Mouse (Mus musculus) hindbrain, embryonic 15.5 days (tissue): ENCODE results near the gene Ppfia4. TPM values are rescaled to one million over a fixed set of nuclear protein-coding genes. Genes with fewer than 3 reads are reported as not detected.

Experiments
- ATAC-seq: fragments of 200-750 bp; cut with Nextera tagmentation; 2 replicates; pipeline ENCODE4 v1.8.0; 2017; ENCODE audit warnings: low read depth, moderate number of reproducible peaks, moderate TSS enrichment; ENCODE audit not compliant: low FRiP score
- H3K27ac ChIP-seq: fragments of 300-500 bp; sonication (generic); replicated peaks from 2 replicates; pipeline ENCODE4 v1.5.1; 2015; ENCODE audit warnings: mild to moderate bottlenecking, inconsistent platforms
- H3K27me3 ChIP-seq: fragments of 300-500 bp; sonication (generic); 2 replicates; pipeline ENCODE4 v1.6.1; 2015; ENCODE audit warnings: control low read depth, inconsistent platforms
- H3K36me3 ChIP-seq: fragments of 300-500 bp; sonication (generic); 2 replicates; pipeline ENCODE4 v1.6.1; 2015; ENCODE audit warnings: control low read depth, inconsistent platforms
- H3K4me1 ChIP-seq: fragments of 300-500 bp; sonication (generic); replicated peaks from 2 replicates; pipeline ENCODE4 v1.6.1; 2015; ENCODE audit warnings: control low read depth, inconsistent platforms
- H3K4me2 ChIP-seq: fragments of 300-500 bp; sonication (generic); 2 replicates; pipeline ENCODE4 v1.6.1; 2015; ENCODE audit warnings: moderate library complexity, mild to moderate bottlenecking, inconsistent platforms
- H3K4me3 ChIP-seq: fragments of 300-500 bp; sonication (generic); 2 replicates; pipeline ENCODE4 v1.5.1; 2015; ENCODE audit warnings: mild to moderate bottlenecking, inconsistent platforms
- H3K9ac ChIP-seq: fragments of 300-500 bp; sonication (generic); 2 replicates; pipeline ENCODE4 v1.6.1; 2015; ENCODE audit warnings: inconsistent platforms
- H3K9me3 ChIP-seq: fragments of 300-500 bp; sonication (generic); 2 replicates; pipeline ENCODE4 v1.6.1; 2016; ENCODE audit warnings: control low read depth, inconsistent platforms
- WGBS: fragments of 180-500 bp; shearing (Covaris S2); methylation state at CpG from one replicate; pipeline ENCODE4 v1.1.7; 2015; 5-methylcytosine and 5-hydroxymethylcytosine counted together
- polyA plus RNA-seq: library from polyadenylated mRNA; unstranded; fragments of >200 nt; fragmentation: Nextera tagmentation; extraction: Ambion mirVana; gene quantifications from 2 replicates; pipeline ENCODE4 v1.2.1, GENCODE M21; 2015

The Ppfia4 gene
- polyA plus RNA-seq, 1 experiment from 2014 or later = 28.7 TPM

DNA sequence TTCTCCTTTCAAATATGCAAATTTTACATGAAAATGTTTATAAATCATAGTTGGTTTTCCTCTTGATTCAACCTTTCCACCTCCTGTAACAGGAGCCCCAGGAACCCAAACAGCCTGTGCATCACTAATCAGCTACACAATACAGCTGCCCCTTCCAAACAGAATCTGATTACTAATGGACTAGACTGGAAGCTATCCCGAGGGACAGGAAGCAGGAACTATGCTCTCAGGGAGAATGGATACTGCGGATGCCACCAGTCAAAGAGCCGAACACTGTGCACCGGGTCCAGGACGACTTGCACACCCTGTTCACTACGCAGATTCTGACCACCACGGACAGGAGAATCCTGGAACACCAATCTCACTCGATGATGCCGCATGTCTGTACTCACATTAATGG is 15.1 kb upstream of the Ppfia4 start:
- no peak for ATAC-seq
- no peak overlapping the region for H3K9ac ChIP-seq
- WGBS = 80% methylated on average over 9 of the region's 9 CpGs
- H3K27me3 ChIP-seq = no peaks in the 10 kb centered on the region
- peaks cover 22% of the 10 kb centered on the region for H3K4me1 ChIP-seq
- H3K9me3 ChIP-seq = no peaks in the 10 kb centered on the region
- no peak overlapping the region for H3K4me3 ChIP-seq
- H3K4me2 ChIP-seq = no peak overlapping the region
- H3K36me3 ChIP-seq = peaks cover 59% of the 10 kb centered on the region
- no peak overlapping the region for H3K27ac ChIP-seq

DNA sequence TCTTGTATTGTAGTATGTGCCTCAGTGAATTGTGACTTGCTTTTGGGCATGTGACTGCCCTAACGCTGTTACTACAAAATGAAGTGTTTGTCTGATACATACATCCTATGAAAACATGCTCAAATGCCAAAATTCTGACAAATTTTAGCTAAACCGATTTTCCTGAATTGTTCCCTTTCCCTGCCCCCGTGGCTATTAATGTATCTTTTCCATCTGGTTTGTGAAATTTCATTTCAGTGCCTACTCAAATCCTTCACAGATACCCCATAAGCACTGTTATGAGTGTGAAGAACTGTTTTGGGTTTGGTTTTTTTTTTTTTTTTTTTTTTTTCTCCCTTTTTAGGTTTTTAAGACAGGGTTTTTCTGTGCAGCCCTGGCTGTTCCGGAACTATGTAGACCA is 12.3 kb upstream of the Ppfia4 start:
- H3K27me3 ChIP-seq = no peaks in the 10 kb centered on the region
- H3K4me2 ChIP-seq = peak overlapping the region; percentile 79
- WGBS = 81% methylated on average over 4 of the region's 4 CpGs
- H3K36me3 ChIP-seq = peaks cover 32% of the 10 kb centered on the region
- no peak for ATAC-seq
- H3K4me1 ChIP-seq = peaks cover 34% of the 10 kb centered on the region
- peak overlapping the region; percentile 76 for H3K27ac ChIP-seq
- H3K9me3 ChIP-seq = no peaks in the 10 kb centered on the region
- H3K9ac ChIP-seq = no peak overlapping the region
- H3K4me3 ChIP-seq = peak overlapping the region; percentile 62

DNA sequence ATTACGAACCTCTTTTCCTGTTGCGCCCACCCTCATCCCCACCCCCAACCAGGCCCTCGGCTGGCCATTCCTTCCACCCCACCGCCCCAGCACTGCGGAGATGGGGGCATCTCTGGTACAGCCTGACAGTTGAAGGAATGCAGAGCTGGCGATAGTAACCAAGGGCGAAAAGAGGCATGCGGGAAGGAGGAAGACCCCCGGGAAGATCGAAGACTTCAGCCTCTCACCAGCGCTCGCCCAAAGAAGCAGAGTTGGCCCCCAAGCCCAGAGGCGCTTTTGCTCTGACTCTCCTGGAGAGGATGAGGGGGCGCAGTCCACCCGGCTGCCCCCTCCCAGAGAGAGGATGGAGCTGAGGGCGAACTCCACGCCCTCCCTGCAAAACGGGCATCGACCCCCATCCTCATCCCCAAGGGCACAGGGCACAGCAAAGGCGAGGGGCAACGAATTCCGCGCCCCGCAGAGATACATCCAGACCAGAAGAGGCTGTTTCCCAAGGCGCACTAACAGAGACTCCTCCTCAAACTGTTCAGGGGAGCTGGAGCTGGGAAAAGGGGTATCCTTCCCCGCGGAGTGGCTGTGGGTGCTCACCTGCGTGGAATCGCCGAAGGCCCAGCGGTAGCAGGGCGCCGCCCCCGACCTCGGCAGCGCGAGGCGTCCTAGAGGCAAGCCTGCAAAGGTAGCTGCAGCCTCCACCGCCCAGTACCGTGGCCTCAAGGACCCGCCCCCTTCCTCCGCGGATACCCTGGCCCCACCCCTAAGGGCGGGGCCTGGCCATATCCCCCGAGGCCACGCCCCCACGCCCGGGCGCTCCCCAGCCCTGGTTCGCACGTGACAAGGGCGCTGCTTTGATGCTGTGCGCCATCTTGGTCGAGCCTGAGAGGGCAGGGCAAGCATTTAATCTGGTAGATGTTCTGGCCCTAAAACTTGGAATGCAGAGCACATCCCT is 11.6 kb upstream of the Ppfia4 start:
- WGBS = 1% methylated on average over 50 of the region's 54 CpGs

DNA sequence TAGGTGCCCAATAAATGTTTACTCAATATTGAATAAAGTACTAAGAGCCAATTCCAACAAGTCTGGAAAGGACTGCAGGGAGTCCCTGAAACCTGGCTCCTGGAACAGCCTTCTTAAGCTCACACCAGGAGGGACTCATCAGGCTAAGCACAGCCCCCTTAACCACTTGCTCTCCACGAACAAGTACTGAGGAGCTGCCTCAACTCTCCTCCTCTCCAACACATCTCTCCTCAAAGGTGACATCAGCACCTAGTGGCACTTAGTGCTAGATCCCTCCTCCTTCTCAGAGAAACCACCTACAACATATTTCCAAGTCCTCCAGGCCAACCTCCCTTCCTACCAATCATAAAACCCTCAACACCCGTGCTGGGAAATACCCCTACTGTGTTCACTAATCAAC is 10.8 kb upstream of the Ppfia4 start:
- peak; percentile 39; the same call in 1 of the 2 replicates for ATAC-seq
- Histone ChIP-seq H3K9ac (peak overlapping the region; percentile 73), H3K4me1 (peaks cover 34% of the 10 kb centered on the region), H3K9me3 (no peaks in the 10 kb centered on the region), H3K27ac (peak overlapping the region; percentile 84), H3K27me3 (no peaks in the 10 kb centered on the region), H3K4me2 (peak overlapping the region; percentile 79), H3K4me3 (peak overlapping the region; percentile 62), H3K36me3 (peaks cover 22% of the 10 kb centered on the region)
- 4% methylated on average over 2 of the region's 2 CpGs for WGBS

More for the DNA sequence above, 11.6 kb upstream of the Ppfia4 start:
- peak; percentile 94 for ATAC-seq
- H3K27ac ChIP-seq = peak overlapping the region; percentile 84
- H3K4me3 ChIP-seq = peak overlapping the region; percentile 62
- H3K4me2 ChIP-seq = peak overlapping the region; percentile 79
- H3K4me1 ChIP-seq = peaks cover 34% of the 10 kb centered on the region
- no peaks in the 10 kb centered on the region for H3K9me3 ChIP-seq
- H3K36me3 ChIP-seq = peaks cover 24% of the 10 kb centered on the region
- peak overlapping the region; percentile 73 for H3K9ac ChIP-seq
- no peaks in the 10 kb centered on the region for H3K27me3 ChIP-seq

DNA sequence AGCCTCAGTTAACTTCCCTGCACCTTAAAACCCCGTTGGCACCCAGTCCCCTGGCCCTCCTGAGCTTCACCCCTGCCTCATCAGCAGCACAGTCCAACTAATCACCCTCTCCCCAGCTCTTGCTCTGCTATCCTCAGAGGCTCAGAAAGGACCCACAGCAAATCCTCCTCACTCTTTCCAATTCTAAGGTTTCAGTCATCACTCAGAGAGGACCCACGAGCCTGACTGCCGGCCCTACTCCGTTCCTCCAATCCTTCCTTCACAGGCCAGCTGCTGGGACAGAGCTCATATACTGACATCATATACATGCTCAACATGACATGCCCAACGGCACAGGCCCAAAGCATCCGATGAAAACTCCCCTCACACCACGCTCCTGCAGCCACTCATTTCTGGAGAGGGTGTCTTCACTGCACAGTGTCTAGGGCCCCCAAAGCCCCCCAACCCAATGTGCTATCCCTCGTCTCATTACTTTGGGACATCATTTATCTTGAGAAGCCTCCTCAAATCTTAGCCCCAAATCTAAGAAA is 10.1 kb upstream of the Ppfia4 start:
- Histone ChIP-seq H3K4me2 (peak overlapping the region; percentile 79), H3K4me1 (peaks cover 34% of the 10 kb centered on the region), H3K27me3 (no peaks in the 10 kb centered on the region), H3K9me3 (no peaks in the 10 kb centered on the region), H3K4me3 (peak overlapping the region; percentile 62), H3K36me3 (peaks cover 19% of the 10 kb centered on the region), H3K27ac (no peak overlapping the region), H3K9ac (0 out of 2 replicates have a peak overlapping the region, but pooled peaks have one; percentile 73)
- ATAC-seq = no peak
- 78% methylated on average over 8 of the region's 8 CpGs for WGBS

DNA sequence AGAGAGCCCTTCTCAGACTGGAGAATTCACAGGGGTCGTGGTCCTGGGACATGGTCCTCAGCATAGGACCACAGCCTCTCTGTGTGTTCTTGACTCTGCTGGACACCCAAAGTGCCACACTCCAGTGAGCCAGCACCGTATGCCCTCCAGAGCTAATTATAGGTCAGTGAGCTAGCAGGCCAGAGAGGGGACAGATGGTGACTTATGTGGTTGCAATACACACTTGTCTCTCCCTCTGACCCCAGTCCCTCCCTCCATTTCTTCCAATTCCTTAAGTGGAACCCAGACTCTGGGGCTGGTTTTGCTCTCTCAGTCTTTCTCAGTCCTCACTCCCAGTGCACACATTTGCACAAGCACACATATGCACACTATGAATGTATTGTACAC is 9.5 kb upstream of the Ppfia4 start:
- Histone ChIP-seq H3K9me3 (no peaks in the 10 kb centered on the region), H3K27ac (no peak overlapping the region), H3K27me3 (no peaks in the 10 kb centered on the region), H3K9ac (no peak overlapping the region), H3K4me3 (no peak overlapping the region), H3K4me1 (peaks cover 34% of the 10 kb centered on the region), H3K36me3 (peaks cover 14% of the 10 kb centered on the region), H3K4me2 (peak overlapping the region; percentile 79)
- WGBS = 63% methylated on average over 2 of the region's 2 CpGs
- no peak for ATAC-seq

DNA sequence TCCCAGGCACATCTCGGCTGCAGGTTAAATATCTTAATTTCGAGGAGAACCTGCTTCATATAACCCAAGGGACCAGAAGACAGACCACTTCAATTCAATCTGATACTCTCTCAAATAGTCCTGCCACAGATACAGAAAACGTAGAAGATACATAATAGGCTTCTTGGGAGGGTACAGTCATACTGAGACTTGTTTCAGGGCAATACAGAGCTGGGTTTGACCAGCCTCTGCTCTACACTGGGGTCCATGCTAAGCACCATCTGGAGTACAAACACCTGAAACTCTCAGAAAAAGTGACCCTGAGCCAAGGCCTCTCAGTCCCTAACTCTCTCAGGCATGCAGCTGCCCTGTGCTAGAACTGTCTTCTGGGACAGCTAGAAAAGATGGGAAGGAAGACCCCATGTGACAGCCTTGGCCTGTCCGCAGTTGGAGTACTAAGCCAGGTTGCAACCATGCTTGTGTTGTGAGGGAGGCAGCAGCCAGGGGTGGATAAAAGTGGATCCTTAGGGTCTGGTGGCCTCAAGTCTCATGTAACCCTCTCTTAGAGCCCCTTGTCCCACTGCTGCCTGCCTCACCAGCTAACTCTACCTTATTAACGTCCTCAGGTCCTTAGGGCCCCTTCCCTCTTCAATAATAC is 9.0 kb upstream of the Ppfia4 start:
- no peak for ATAC-seq
- H3K4me3 ChIP-seq = no peak overlapping the region
- 79% methylated on average over 5 of the region's 5 CpGs for WGBS
- peaks cover 34% of the 10 kb centered on the region for H3K4me1 ChIP-seq
- H3K9ac ChIP-seq = no peak overlapping the region
- H3K36me3 ChIP-seq = peaks cover 10% of the 10 kb centered on the region
- H3K9me3 ChIP-seq = no peaks in the 10 kb centered on the region
- H3K27me3 ChIP-seq = no peaks in the 10 kb centered on the region
- H3K27ac ChIP-seq = no peak overlapping the region
- peak overlapping the region; percentile 79; the same call in 1 of the 2 replicates for H3K4me2 ChIP-seq

DNA sequence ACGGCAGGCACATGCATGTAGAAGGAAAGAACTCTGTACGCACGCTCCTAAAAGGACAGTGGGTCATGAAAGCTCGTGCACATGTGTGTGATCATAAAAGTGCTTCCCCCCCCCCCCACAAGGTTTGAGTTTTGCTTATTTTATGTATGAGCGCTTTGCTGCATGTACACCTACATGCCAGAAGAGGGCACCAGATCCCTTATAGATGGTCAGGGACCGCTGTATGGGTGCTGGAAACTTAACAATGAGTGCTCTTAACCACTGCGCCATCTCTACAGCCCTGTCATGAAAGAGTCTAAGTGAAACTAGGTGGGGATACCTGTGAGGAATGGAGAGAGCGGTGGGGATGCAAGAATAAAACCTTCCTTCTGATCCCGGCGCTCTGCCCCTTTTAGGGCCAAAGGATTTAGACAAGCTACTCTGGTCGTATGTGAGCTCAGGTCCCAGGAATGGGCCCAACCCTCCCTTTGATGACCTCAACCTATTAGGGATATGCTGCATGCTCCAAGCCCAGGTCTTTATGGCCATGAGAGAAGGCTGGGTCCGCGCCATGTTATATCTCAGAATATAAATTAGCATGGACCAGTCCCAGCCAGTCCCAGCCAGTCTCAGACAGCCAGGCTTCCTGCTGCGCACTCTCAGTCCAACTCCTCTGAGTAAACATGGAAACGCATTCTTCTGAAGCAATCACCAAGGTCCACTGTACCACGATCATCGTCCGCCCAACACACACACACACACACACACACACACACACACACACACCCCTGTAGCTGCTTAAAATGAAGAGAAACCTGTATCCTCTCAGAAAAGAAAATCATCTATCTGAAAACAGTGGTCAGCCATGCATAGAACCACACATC is 7.3 kb upstream of the Ppfia4 start:
- no peaks in the 10 kb centered on the region for H3K27me3 ChIP-seq
- no peaks in the 10 kb centered on the region for H3K36me3 ChIP-seq
- no peak overlapping the region for H3K4me3 ChIP-seq
- H3K9ac ChIP-seq = no peak overlapping the region
- no peaks in the 10 kb centered on the region for H3K9me3 ChIP-seq
- ATAC-seq = no peak
- H3K27ac ChIP-seq = no peak overlapping the region
- 92% methylated on average over 18 of the region's 18 CpGs for WGBS
- H3K4me1 ChIP-seq = peaks cover 32% of the 10 kb centered on the region
- no peak overlapping the region for H3K4me2 ChIP-seq

DNA sequence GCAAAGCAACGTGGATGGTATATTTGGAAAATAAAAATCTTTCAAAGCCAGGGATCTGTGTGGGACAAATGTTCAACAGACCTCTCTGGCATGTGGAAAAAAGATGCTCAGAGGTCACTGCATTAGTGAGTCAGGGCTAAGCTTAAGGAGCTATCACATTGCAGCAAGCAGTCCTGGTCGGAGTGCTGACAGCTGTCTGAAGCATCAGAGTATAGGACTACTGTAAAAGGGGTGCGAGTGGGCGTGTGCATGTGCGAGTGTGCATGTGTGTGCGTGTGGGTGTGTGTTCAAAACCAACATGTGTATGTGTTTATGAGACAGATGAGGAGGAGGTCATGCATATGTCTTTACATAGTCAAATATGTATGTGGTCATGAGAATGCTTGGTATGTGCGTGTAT is 6.4 kb upstream of the Ppfia4 start:
- H3K36me3 ChIP-seq = no peaks in the 10 kb centered on the region
- no peak overlapping the region for H3K9ac ChIP-seq
- WGBS = 92% methylated on average over 7 of the region's 7 CpGs
- H3K4me2 ChIP-seq = no peak overlapping the region
- H3K4me3 ChIP-seq = no peak overlapping the region
- no peak overlapping the region for H3K27ac ChIP-seq
- peaks cover 25% of the 10 kb centered on the region for H3K4me1 ChIP-seq
- no peaks in the 10 kb centered on the region for H3K9me3 ChIP-seq
- no peak for ATAC-seq
- no peaks in the 10 kb centered on the region for H3K27me3 ChIP-seq

DNA sequence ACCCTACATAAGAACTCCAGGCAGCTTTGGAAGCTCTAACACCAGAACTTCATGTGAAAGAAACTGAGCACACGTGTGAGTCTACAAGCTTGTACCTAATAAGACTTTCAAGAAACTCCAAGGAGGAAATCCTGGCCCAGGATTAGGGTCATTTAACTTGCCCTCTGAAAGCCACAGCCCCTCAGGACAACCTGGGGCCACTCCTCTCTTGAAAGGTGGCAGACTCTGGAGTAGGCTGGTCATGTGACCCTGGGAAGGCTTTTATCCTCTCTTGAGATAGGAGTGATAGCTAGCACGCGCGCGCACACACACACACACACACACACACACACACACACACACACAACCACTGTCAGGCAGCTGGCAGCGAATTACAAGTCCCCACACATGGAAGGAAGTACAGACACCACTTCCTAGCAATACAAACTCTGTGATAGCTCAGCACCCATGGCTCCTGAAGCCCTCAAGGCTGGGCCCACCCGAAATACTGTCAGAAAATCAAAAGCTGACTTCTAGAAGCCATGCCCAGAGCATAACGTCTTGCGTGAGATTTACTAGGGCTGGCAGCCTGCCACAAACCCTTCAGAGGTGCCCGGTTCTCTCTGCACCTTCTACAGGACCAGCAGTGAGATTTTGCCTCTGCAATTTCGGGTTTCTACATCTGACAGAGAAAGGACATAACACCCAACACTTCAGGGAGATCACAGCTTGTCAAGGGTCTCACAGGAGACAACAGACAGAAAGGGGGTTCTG is 4.4 kb upstream of the Ppfia4 start:
- H3K9ac ChIP-seq = no peak overlapping the region
- H3K4me2 ChIP-seq = no peak overlapping the region
- no peaks in the 10 kb centered on the region for H3K36me3 ChIP-seq
- H3K9me3 ChIP-seq = no peaks in the 10 kb centered on the region
- H3K4me3 ChIP-seq = no peak overlapping the region
- WGBS = 85% methylated on average over 11 of the region's 11 CpGs
- H3K27ac ChIP-seq = no peak overlapping the region
- peaks cover 15% of the 10 kb centered on the region for H3K4me1 ChIP-seq
- no peaks in the 10 kb centered on the region for H3K27me3 ChIP-seq
- no peak for ATAC-seq
